Mouse (Mus musculus) thymus, adult 18-20 months (tissue): ENCODE measurements around the gene Dctn5.
"Not testable (repeated sequence)": the region's sequence is repeated elsewhere in the genome, so short reads cannot be mapped to it uniquely, and the experiment has no call there.

Source experiments
- DNase-seq, 2 experiments: peaks; one replicate each; pipeline ENCODE4 v3.0.0; 2022; ENCODE audit warnings: mixed read lengths in 2 of 2

The Dctn5 gene

DNA sequence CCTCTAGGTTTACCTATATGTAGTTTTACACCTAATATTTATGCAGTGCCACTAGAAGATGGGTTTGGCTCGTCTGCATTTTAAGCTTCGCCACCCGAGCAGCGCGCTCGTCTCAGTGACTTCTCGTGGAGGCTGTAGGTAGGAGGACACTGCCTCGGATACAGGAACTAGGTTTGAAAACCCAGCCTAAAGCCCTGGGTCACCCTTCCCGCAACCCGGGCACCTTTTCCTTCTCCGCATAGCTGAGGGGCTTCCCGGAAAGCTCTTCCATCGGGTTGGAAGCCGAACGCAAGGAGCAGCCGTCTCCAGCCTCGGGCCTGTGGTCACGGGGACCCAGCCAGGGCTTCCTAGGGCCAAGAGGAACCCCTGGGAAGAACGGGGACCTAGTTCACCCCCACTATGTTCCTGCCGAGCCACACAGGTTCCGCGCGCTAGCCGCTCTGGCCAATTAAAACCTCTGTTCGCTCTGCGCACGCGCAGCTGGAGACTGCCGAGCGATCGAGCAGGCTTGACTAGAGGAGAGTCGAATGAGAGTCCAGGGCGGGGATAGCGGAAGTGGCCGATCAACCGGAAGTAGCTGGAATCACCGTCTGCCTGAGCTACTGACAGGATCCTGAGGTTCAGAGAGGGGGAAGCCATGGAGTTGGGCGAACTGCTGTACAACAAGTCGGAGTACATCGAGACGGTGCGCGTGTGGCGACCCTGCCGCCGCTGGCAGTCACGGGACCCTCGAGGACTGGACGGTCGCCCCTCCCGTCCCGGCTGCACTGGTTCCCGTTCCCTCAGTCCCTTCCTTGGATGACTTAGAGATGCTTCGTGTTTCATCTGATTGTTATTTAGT lies at the start of gene Dctn5, which contains the start of gene Palb2:
Gene Dctn5 (plus strand): TSS at position 545 of the 841 bp plus-strand sequence.
Gene Palb2 (minus strand): TSS at position 489 of the 841 bp plus-strand sequence.
- DNase-seq, result peak; percentile 97 to 98

DNA sequence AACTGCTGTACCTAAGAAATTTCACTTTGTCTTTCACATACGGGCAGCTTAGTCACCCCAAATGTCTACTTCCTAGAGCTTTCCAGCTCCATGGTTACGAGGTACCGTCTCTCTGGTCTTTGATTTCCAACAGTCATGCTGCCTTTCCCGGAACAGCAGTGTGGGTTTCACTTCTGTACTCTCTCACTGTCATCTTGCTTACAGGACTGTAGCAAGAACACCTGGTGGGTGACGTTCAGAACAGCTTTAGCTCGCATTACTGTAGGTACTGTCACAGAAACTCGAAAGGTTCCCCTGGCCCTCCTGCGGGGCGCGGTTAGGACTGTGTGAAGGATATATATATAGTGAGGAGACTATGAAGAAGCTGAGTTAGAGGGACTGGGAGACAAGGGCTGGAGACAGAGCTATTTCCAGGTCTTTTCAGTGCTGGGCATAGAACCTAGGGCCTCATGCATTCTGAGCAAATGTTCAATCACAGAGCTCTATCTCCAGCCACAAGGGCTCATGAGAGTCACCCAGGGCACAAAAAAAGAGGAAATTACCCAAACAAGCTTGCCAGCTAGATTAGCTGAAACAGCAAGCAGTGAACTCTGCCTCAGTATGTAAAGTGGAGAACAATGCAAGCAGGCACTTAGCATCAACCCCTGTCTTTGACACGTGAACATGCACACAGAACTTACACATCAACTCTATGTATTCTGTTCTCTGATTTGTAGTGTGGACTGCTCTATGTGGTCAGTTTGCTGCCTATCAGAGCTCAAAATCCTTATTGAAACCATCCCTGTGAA lies 45.5 kb upstream of the Dctn5 start:
- no peak for DNase-seq

DNA sequence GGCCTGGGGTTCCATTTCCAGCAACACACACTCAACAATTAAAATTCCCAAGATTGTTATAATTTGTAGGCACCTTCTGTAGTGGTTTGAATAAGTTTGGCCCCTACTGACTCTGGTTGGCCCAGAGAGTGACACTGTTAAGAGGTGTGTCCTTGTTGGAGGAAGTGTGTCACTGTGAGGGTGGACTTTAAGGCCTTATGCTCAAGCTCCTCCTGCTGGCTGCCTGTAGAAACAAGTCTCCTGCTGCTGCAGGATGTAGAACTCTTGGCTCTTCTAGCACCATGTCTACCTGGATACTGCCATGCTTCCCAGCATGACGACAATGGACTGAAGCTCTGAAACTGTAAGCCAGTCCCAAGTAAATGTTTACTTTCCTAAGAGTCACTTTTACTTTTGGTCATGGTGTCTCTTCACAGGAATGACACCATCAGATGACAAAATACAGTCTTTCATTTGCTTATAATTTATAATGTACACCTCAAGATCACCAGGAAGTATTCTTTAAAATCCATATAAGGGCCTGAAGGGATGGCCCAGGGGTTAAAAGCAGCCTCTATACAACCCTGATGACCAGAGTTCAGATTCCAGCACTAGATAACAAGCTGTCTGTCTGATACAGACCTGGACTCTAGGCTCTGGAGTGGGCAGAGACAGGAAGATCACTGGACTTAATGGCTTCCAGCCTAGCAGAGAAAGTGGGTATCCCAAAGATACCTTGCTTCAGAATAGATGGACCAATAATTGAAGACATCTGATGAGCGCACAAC lies 38.1 kb upstream of the Dctn5 start:
- DNase-seq, result no peak

DNA sequence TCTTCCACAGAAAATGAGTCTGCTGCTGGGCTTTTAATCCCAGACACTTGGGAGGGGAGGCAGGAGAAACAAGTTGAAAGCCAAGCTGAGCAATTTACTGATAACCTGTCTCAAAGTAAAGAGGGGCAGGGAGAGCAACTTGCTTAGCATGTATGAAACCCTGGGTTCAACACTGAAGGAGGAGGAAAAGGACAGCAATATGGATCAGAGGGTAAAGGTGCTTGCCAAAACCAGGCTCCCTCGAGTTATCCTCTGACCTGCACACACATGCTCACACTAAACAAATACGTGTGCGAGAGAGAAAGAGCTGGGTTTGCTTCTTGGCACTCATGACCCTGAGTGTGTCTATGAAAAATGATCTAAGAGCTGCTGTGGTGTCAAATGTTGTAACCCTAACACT lies 34.8 kb upstream of the Dctn5 start:
- DNase-seq, result no peak

DNA sequence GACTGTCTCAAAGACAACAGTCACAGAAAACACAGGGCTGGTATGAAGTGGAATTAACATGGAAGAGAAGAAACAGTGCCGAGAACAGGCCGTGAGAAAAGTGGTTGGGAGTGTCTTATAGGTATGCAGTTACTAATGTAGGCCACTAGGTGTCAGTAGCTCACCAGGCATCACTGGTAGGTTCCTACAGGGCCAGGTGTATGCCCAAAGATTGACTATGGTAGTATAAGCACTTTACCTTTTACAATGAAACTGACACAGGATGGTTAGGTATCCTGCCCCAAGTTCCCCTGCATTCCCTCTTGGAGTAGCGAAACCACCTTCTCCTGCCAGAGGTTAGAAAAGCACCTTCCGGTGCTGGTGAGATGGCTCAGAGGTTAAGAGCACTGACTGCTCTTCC lies 33.6 kb upstream of the Dctn5 start:
- DNase-seq, result peak in 1 of 2 experiments; percentile 23

DNA sequence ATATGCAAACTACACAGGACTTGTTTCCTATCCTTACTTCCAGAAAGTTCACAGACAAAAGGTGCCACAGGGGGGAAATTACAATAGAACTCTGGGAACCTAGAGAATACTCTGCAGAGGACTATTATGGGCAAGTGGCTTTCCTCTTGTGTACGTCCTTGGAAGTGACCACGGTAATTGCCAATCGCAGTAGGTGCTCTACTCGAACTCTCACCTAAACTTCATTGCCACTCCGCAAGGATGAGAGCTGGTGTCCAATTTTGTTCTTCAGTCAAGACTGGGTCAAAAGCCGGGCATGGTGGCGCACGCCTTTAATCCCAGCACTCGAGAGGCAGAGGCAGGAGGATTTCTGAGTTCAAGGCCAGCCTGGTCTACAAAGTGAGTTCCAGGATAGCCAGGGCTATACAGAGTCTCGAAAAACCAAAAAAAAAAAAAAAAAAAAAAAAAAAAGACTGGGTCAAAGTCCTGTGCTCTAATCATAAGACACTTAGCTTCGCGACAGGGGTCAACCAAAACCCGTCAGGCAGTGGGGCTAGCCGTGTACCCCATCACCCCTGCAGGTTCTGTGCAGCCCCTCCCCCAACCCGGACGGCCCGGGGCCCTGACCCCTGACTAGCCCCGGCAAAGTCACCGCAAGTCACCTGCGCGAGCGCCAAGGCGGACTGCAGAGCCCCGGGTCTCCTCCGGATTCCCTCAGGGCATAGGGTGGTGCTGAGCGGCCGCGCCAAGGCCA lies 31.7 kb upstream of the Dctn5 start:
- DNase-seq, result not testable (repeated sequence)

DNA sequence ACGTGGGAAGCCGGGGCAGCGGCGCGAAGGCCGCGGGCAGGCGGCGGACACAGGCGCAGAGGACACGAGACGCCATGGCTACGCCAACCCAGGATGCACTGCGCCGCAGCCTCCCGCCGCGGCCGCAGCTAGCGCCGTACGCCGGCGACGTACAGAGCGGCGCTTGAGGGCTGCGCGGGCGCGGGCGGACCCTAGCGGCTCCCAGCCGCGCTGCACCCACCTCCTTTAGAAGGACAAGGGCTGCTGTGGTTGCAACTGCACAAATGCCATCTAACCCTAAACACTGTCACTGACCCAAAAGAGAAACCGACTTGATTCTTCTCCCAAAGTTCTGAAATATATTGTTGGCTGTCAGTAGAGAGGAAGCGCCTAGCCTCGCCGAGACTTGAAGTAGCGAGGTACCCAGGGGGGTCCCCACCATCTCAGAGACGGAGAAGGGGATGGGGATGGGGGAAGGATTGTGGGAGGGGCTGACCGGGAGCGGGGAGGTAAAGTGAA lies 31.0 kb upstream of the Dctn5 start, which contains the start of gene Ndufab1:
Gene Ndufab1 (minus strand): TSS at position 140 of the 498 bp plus-strand sequence.
- DNase-seq, result peak; percentile 69

DNA sequence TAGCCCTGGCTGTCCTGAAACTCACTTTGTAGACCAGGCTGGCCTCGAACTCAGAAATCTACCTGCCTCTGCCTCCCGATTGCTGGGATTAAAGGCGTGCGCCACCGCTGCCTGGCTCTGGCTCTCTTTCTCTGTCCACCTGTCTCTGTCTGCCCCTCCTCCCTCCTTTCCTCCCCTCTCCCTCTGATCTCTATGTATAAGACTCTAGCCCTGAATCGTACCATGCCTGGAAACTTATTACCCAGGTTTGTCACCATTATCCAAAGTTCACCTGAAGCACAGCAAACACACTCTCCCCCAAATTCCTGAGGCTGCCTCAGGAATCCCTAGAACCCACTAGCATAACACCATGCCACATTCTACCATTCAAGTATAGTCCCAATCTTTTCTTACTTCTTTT lies 24.6 kb upstream of the Dctn5 start:
- no peak for DNase-seq

DNA sequence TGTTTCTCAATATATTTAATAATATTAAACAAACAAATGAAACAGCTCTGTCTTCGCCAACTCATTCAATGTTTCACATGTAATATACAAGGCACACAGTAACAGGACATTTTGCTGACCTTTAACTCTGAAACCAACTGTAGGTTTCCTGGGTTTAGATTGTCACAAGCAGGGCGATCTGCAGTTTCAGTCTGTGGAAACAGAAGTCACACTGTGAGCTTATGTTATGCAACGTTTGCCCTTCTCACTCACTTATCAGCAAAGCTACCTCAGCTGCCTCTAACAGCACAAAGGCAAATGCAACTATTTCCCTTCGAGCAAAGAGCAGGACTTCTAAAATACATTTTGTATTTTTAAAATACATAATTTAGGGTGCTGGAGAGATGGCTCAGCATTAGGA lies 9.3 kb upstream of the Dctn5 start:
- no peak for DNase-seq

DNA sequence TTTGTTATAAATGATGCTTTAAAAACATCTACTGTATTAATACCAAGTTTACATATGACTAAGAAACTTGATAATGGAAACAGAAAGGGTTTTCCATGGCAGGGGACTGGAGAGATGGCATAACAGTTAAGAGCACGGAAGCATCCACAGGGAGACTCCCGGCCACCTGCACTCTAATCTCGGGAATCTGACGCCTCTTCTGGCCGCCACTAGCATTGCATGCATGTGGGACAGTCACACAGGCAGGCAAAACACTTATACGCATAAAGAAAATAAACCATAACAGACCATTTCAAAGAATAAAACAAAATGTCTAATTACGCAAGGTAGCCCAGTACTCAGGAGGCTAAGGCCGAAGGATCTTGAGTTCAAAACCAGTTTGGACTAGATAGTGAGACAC lies 7.2 kb upstream of the Dctn5 start:
- no peak for DNase-seq

DNA sequence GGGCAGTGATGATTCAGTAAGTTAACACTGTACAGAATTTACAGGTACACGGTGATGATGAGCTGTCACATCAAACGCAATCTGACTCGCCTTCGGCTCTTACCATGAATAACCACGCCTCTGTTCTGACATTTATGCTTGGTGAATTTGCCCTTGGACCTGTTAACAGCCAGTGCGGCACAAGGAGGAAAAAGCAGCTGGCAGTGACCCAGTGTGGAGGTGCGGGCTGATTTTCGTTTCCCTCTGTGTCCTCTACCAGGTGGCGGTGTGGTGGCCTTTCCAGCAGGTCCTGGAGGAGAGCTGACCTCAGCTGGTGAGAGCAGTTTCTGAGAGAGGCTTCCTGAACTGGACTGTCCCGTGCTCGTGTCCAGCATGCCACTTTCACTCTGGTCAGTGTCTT lies 5.9 kb upstream of the Dctn5 start:
- no peak for DNase-seq

DNA sequence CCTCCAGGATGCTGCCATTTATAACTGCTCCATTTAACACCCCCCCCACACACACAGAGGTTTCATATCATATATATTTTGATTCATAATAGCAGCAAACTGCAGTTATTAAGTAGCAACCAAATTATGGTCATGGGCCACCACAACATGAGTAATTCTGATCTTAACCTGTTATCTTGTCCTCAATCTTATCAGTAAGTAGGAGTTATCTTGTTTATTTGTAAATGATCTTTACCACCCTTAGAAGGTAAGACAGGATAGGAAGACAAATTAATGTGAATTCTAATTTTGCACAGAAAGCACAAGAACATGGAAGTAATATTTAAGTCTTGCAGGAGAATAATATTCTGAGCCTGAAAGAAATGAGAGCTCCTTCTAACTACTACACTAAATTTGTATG lies 1.0 kb upstream of the Dctn5 start:
- no peak for DNase-seq

DNA sequence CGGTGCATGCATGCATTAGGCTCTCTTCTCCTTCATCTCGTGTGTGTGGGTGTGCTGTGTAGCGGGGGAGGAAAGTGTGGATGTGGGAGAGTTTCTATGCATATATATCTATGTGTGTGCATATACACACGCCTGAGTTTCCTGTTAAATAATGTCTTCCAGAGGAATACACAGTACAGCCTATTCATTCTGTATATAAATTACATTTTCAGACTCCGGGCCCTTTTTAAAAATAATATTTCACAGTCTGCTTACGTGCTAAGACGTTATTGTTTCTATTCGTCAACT lies 441 bp downstream of the Dctn5 start:
- no peak for DNase-seq

DNA sequence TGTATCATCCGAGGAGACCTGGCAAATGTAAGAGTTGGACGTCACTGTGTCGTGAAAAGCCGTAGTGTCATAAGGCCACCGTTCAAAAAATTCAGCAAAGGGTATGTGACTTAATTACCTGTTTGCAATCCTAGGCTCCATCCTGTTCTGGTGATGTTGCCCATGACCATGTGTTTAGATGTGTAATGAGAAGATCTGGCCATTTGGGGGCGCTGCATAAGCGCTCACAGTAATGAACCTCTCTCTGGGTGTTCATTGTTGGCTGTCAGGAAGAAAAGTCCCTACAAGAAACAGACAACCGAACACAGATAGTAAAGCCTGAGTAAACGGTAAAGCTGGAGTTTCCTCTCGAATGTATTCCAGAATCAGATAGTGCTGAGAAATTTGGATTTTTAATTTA lies 2.2 kb downstream of the Dctn5 start:
- no peak for DNase-seq

DNA sequence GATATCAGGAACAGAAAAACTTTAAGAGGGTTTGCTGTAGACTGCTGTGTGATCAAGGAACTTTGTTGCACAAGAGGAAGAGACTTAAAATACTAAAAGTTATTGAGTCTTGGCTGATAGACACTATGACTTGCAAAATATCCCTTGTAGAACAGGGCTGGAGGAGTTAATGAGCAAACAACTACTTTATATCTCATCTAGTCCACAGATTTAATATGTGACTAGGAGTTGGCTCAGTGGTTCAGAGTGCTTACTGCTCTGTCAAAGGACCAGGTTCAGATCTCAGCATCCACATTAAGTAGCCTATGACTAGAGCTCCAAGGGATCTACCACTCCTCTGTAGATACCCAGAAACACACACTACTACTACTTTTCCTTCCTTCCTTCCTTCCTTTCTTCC lies 4.2 kb downstream of the Dctn5 start:
- no peak for DNase-seq

DNA sequence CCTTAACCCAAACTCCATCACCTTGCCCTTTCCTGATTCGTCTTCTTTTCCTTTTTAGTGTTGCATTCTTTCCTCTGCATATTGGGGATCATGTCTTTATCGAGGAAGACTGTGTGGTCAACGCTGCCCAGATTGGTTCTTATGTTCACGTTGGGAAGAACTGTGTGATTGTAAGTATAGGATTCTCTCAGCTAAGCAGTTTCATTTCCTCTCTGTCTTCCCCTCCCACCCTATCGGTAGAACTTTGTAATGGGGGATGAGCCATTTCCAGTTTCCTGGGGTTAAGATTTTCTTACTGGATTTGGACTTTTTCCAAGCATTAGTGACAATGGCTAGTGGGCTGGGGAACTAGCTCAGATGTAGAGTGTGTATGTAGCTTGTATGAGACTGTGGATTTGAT lies 5.3 kb downstream of the Dctn5 start:
- DNase-seq, result no peak

DNA sequence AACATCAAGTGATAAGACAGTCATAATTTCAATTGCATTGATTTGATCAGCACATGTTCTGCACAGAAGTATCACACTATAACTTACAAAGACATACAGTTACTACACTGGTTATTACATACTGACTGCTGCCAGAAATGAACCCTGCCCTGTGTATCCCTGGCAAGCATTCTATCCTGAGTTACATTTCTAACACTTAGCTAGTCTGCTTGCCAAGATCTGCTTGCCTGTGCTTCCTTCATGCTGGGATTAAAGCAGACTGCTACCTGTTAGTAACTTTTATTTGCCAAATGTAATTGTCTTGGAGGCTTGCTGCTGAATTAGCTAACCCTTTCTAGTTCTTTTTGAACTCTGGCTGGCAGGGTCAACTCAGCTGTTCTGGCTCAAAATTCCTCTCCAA lies 8.2 kb downstream of the Dctn5 start:
- no peak for DNase-seq

DNA sequence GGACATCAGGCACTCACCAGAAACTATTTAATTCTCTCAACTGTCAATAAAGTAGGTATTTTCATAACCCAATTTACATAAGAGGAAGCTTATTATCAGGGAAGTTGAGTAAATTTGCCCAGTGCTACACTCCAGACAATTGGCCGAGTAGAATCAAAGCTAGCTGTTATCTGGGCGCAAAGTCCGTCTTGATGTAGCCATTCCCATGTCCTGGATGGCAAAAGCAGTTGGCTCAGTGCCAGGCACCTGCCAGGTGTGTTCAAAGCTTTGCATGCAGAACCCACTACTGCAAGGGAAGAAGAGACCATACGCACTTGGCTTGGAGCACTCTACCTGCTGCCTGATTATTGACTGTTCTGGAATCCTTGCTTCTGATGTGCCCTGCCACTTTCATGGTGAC lies 19.6 kb downstream of the Dctn5 start:
- DNase-seq, result no peak

DNA sequence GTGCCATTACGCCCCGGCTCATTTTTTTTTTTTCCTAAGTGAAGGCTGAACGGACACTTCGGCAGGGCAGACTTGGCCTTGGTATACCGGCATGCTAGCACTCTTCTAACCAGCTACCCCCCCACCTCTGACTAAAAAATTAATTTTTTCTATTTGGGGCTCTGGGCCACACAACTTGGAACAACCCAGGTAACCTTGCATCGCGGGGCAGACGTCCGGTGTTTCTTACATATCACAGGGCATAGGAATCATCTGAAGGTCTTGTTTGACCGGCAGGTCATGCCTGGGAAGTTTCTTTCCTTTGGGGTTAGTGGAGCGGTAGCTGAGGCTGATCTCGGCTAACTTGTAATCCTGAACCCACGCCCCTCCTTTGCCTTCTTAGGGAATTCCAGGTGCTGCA lies 25.6 kb downstream of the Dctn5 start:
- DNase-seq, result no peak

DNA sequence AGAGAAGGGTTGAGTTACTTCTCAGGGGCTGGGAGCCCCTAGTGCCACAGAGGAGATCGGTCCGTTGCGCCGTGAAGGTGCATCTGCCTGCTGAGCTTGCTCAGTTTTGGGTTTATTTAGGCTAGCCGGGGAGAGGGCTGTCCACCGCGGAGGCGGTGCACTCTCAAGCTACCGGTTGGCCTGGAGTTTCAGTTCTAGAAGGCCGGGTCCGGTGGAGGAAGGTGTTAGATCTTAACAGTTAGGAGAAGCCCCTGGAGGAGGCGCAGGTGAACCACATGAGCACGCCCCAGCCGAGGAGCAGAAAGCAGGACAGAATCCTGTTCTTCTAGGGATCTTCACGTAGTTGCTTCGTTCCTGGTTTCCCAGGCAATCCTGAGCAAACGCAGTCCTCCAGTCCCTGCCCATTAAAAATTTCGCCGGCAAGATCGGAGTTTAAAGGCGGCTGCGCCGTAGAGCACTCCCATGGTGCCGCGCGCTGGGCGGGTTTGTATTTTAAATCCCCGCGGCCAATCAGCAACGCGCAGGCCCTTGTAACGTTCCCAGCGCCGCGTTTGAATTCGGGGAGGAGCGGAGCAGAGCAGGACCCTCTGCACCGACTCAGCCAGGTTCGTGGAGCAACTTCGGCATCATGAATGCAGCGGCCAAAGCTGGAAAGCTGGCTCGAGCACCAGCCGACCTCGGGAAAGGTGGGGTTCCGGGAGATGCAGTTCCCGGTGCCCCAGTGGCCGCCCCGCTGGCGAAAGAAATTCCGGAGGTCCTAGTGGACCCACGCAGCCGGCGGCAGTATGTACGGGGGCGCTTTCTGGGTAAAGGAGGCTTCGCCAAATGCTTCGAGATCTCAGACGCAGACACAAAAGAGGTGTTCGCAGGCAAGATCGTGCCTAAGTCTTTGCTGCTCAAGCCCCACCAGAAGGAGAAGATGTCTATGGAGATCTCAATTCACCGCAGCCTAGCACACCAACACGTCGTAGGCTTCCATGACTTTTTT lies 26.4 kb downstream of the Dctn5 start, which contains the start of gene Plk1:
Gene Plk1 (plus strand): TSS at position 525 of the 988 bp plus-strand sequence.
- peak; percentile 60 to 71 for DNase-seq

DNA sequence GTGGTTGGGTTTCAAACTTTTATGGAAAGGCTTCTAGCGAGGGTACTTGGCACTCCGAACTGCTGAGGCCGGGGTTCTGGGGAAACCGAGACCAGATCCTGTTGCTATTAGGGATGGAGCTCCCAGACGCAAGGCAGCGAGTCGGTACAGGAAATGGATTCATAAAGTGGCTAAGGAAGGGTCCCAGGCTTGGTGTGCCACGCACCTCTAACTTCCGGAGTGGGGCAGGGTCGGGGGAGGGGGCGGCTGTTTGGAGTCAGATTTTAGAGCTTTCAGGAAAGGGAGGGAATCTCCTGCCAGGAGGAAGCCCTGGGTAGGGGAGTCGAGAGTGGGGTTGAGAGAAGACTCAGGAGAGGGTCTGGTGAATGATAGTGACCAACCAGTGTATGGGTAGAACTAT lies 27.2 kb downstream of the Dctn5 start:
- peak in 1 of 2 experiments; percentile 12 for DNase-seq
